Mouse (Mus musculus): ENCODE data around the gene Mtus2. TPM values are rescaled to one million over a fixed set of nuclear protein-coding genes. Genes with fewer than 3 reads are reported as not detected.

Gene Mtus2
- polyA plus RNA-seq, 1 experiment from 2014 or later, result 18.1 TPM

- H3K4me2 ChIP-seq (replicated peaks; ENCODE audit: low read depth, low read length), result no peak overlapping the region
- H3K27me3 ChIP-seq (ENCODE audit: control insufficient read depth, insufficient read depth, low read length), result no peaks in the 10 kb centered on the region
- no peak overlapping the region for H3K4me3 ChIP-seq (ENCODE audit: low read depth, low read length)
- 0 out of 2 replicates have a peak, but pooled peaks cover 3% of the 10 kb centered on the region for H3K9me3 ChIP-seq (ENCODE audit: control insufficient read depth, low read depth, low read length)
- no peak for ATAC-seq (ENCODE audit: insufficient number of reproducible peaks, insufficient read depth, low FRiP score, low read depth)
- peaks cover 14% of the 10 kb centered on the region; the same call in 1 of the 2 replicates for H3K4me1 ChIP-seq (ENCODE audit: control insufficient read depth, insufficient read depth, low read length)
- no peaks in the 10 kb centered on the region for H3K36me3 ChIP-seq (ENCODE audit: control insufficient read depth, insufficient read depth, low read length)
- H3K9ac ChIP-seq (replicated peaks; ENCODE audit: low read depth, low read length), result no peak overlapping the region
- H3K27ac ChIP-seq (ENCODE audit: low read length), result no peak overlapping the region
- 86% methylated on average over 7 of the region's 7 CpGs for WGBS
These were observed 222.1 kb downstream of the Mtus2 start for GRCm38 (mm10) chr5:148179231-148179630.

- Histone ChIP-seq H3K4me1 (ENCODE audit: control insufficient read depth, insufficient read depth, low read length) (peaks cover 14% of the 10 kb centered on the region; the same call in 1 of the 2 replicates), H3K9me3 (ENCODE audit: control insufficient read depth, low read depth, low read length) (peaks cover 6% of the 10 kb centered on the region; the same call in 1 of the 2 replicates), H3K27ac (ENCODE audit: low read length) (peak overlapping the region; percentile 52; the same call in 1 of the 2 replicates), H3K36me3 (ENCODE audit: control insufficient read depth, insufficient read depth, low read length) (no peaks in the 10 kb centered on the region), H3K9ac (replicated peaks; ENCODE audit: low read depth, low read length) (no peak overlapping the region), H3K4me3 (ENCODE audit: low read depth, low read length) (no peak overlapping the region), H3K27me3 (ENCODE audit: control insufficient read depth, insufficient read depth, low read length) (no peaks in the 10 kb centered on the region), H3K4me2 (replicated peaks; ENCODE audit: low read depth, low read length) (no peak overlapping the region)
- peak; percentile 90 for ATAC-seq (ENCODE audit: insufficient number of reproducible peaks, insufficient read depth, low FRiP score, low read depth)
- 4% methylated on average over 13 of the region's 13 CpGs for WGBS
These were observed 223.6 kb downstream of the Mtus2 start for GRCm38 (mm10) chr5:148180590-148181307.

- ATAC-seq (ENCODE audit: insufficient number of reproducible peaks, insufficient read depth, low FRiP score, low read depth), result 0 out of 2 replicates have a peak, but pooled peaks have one; percentile 20
- WGBS, result 24% methylated on average over 4 of the region's 4 CpGs
These were observed 224.1 kb downstream of the Mtus2 start for GRCm38 (mm10) chr5:148181308-148181630.

GRCm38 (mm10) chr5:148181901-148182300, 224.8 kb downstream of the Mtus2 start:
- Histone ChIP-seq H3K27me3 (ENCODE audit: control insufficient read depth, insufficient read depth, low read length) (no peaks in the 10 kb centered on the region), H3K9me3 (ENCODE audit: control insufficient read depth, low read depth, low read length) (peaks cover 8% of the 10 kb centered on the region; the same call in 1 of the 2 replicates), H3K4me1 (ENCODE audit: control insufficient read depth, insufficient read depth, low read length) (peaks cover 14% of the 10 kb centered on the region; the same call in 1 of the 2 replicates), H3K4me2 (replicated peaks; ENCODE audit: low read depth, low read length) (no peak overlapping the region), H3K9ac (replicated peaks; ENCODE audit: low read depth, low read length) (no peak overlapping the region), H3K36me3 (ENCODE audit: control insufficient read depth, insufficient read depth, low read length) (no peaks in the 10 kb centered on the region), H3K27ac (ENCODE audit: low read length) (no peak overlapping the region), H3K4me3 (ENCODE audit: low read depth, low read length) (no peak overlapping the region)
- ATAC-seq (ENCODE audit: insufficient number of reproducible peaks, insufficient read depth, low FRiP score, low read depth), result no peak
- WGBS, result 75% methylated on average over 6 of the region's 6 CpGs

More at GRCm38 (mm10) chr5:148181308-148181630, 224.1 kb downstream of the Mtus2 start:
- Histone ChIP-seq H3K4me1 (ENCODE audit: control insufficient read depth, insufficient read depth, low read length) (peaks cover 14% of the 10 kb centered on the region; the same call in 1 of the 2 replicates), H3K9me3 (ENCODE audit: control insufficient read depth, low read depth, low read length) (peaks cover 8% of the 10 kb centered on the region; the same call in 1 of the 2 replicates), H3K4me3 (ENCODE audit: low read depth, low read length) (no peak overlapping the region), H3K36me3 (ENCODE audit: control insufficient read depth, insufficient read depth, low read length) (no peaks in the 10 kb centered on the region), H3K4me2 (replicated peaks; ENCODE audit: low read depth, low read length) (no peak overlapping the region), H3K27ac (ENCODE audit: low read length) (peak overlapping the region; percentile 52; the same call in 1 of the 2 replicates), H3K9ac (replicated peaks; ENCODE audit: low read depth, low read length) (no peak overlapping the region), H3K27me3 (ENCODE audit: control insufficient read depth, insufficient read depth, low read length) (no peaks in the 10 kb centered on the region)

GRCm38 (mm10) chr5:148185898-148186297, 228.8 kb downstream of the Mtus2 start:
- Histone ChIP-seq H3K4me2 (replicated peaks; ENCODE audit: low read depth, low read length) (no peak overlapping the region), H3K4me3 (ENCODE audit: low read depth, low read length) (no peak overlapping the region), H3K4me1 (ENCODE audit: control insufficient read depth, insufficient read depth, low read length) (peaks cover 7% of the 10 kb centered on the region; the same call in 1 of the 2 replicates), H3K27me3 (ENCODE audit: control insufficient read depth, insufficient read depth, low read length) (no peaks in the 10 kb centered on the region), H3K27ac (ENCODE audit: low read length) (no peak overlapping the region), H3K9ac (replicated peaks; ENCODE audit: low read depth, low read length) (no peak overlapping the region), H3K36me3 (ENCODE audit: control insufficient read depth, insufficient read depth, low read length) (no peaks in the 10 kb centered on the region), H3K9me3 (ENCODE audit: control insufficient read depth, low read depth, low read length) (peaks cover 5% of the 10 kb centered on the region; the same call in 1 of the 2 replicates)
- 80% methylated on average over 1 of the region's 1 CpGs for WGBS
- no peak for ATAC-seq (ENCODE audit: insufficient number of reproducible peaks, insufficient read depth, low FRiP score, low read depth)

- H3K4me2 ChIP-seq (replicated peaks; ENCODE audit: low read depth, low read length), result no peak overlapping the region
- no peak overlapping the region for H3K4me3 ChIP-seq (ENCODE audit: low read depth, low read length)
- WGBS, result 28% methylated on average over 4 of the region's 4 CpGs
- ATAC-seq (ENCODE audit: insufficient number of reproducible peaks, insufficient read depth, low FRiP score, low read depth), result peak; percentile 46; the same call in 1 of the 2 replicates
- H3K9ac ChIP-seq (replicated peaks; ENCODE audit: low read depth, low read length), result no peak overlapping the region
- H3K4me1 ChIP-seq (ENCODE audit: control insufficient read depth, insufficient read depth, low read length), result no peaks in the 10 kb centered on the region
- no peaks in the 10 kb centered on the region for H3K36me3 ChIP-seq (ENCODE audit: control insufficient read depth, insufficient read depth, low read length)
- no peaks in the 10 kb centered on the region for H3K27me3 ChIP-seq (ENCODE audit: control insufficient read depth, insufficient read depth, low read length)
- no peaks in the 10 kb centered on the region for H3K9me3 ChIP-seq (ENCODE audit: control insufficient read depth, low read depth, low read length)
- no peak overlapping the region for H3K27ac ChIP-seq (ENCODE audit: low read length)
These were observed 234.3 kb downstream of the Mtus2 start for GRCm38 (mm10) chr5:148191416-148191815.

GRCm38 (mm10) chr5:148211831-148212230, 254.7 kb downstream of the Mtus2 start:
- H3K9ac ChIP-seq (replicated peaks; ENCODE audit: low read depth, low read length), result no peak overlapping the region
- 98% methylated on average over 4 of the region's 4 CpGs for WGBS
- no peaks in the 10 kb centered on the region for H3K36me3 ChIP-seq (ENCODE audit: control insufficient read depth, insufficient read depth, low read length)
- H3K27me3 ChIP-seq (ENCODE audit: control insufficient read depth, insufficient read depth, low read length), result no peaks in the 10 kb centered on the region
- no peaks in the 10 kb centered on the region for H3K9me3 ChIP-seq (ENCODE audit: control insufficient read depth, low read depth, low read length)
- no peak overlapping the region for H3K27ac ChIP-seq (ENCODE audit: low read length)
- H3K4me1 ChIP-seq (ENCODE audit: control insufficient read depth, insufficient read depth, low read length), result no peaks in the 10 kb centered on the region
- no peak overlapping the region for H3K4me3 ChIP-seq (ENCODE audit: low read depth, low read length)
- no peak overlapping the region for H3K4me2 ChIP-seq (replicated peaks; ENCODE audit: low read depth, low read length)
- ATAC-seq (ENCODE audit: insufficient number of reproducible peaks, insufficient read depth, low FRiP score, low read depth), result no peak

- ATAC-seq (ENCODE audit: insufficient number of reproducible peaks, insufficient read depth, low FRiP score, low read depth), result no peak
- Histone ChIP-seq H3K4me1 (ENCODE audit: control insufficient read depth, insufficient read depth, low read length) (no peaks in the 10 kb centered on the region), H3K27ac (ENCODE audit: low read length) (no peak overlapping the region), H3K4me3 (ENCODE audit: low read depth, low read length) (no peak overlapping the region), H3K4me2 (replicated peaks; ENCODE audit: low read depth, low read length) (no peak overlapping the region), H3K9ac (replicated peaks; ENCODE audit: low read depth, low read length) (no peak overlapping the region), H3K27me3 (ENCODE audit: control insufficient read depth, insufficient read depth, low read length) (no peaks in the 10 kb centered on the region), H3K9me3 (ENCODE audit: control insufficient read depth, low read depth, low read length) (no peaks in the 10 kb centered on the region; the same call in 1 of the 2 replicates), H3K36me3 (ENCODE audit: control insufficient read depth, insufficient read depth, low read length) (no peaks in the 10 kb centered on the region)
- 83% methylated on average over 8 of the region's 8 CpGs for WGBS
These were observed 259.7 kb downstream of the Mtus2 start for GRCm38 (mm10) chr5:148216786-148217185.

All from stomach, embryonic 14.5 days (tissue).